Mouse (Mus musculus): Measurements from ENCODE around the gene Rdx. TPM values are rescaled to one million over a fixed set of nuclear protein-coding genes. Genes with fewer than 3 reads are reported as not detected.
A peak's percentile ranks its signal among the peaks of the same experiment; 100 is the strongest.

Gene Rdx
- 73.3 and 97.0 TPM in 2 replicates for total RNA-seq (2012; rRNA removed)

GRCm38 (mm10) chr9:52047129-52047820 lies at the start of gene Rdx:
Rdx (plus strand) TSS chr9:52047173.
- peak within 1 kb of the TSS; percentile 99 for H3K9ac ChIP-seq (ENCODE audit: insufficient read depth, low read depth, low read length, poor library complexity, severe bottlenecking)
- TF ChIP-seq MAFK (IDR thresholded peaks at IDR 0.05; ENCODE audit: insufficient read depth, low read depth, low read length): no peak
- 0 out of 4 replicates have a peak, but pooled peaks cover 0 to 2% of the 10 kb centered on the region in 2 experiments for H3K4me1 ChIP-seq (ENCODE audit: control insufficient read depth in 2 of 2, insufficient read depth in 2 of 2, low read length in 2 of 2, poor library complexity in 1 of 2)
- peak within 1 kb of the TSS; percentile 29; the same call in 1 of the 2 replicates for H3K27ac ChIP-seq (ENCODE audit: insufficient read depth, low read depth, low read length, poor library complexity, severe bottlenecking)
- no peaks in the 10 kb centered on the region for H3K9me3 ChIP-seq (ENCODE audit: control insufficient read depth, insufficient read depth, low read depth, low read length)
- no peaks in the 10 kb centered on the region for H3K36me3 ChIP-seq (ENCODE audit: control insufficient read depth, insufficient read depth, low read length, poor library complexity, severe bottlenecking)
- DNase-seq (ENCODE audit: low read depth, low spot score): peak; percentile 16
- H3K4me3 ChIP-seq (ENCODE audit: insufficient read depth in 1 of 2, low read depth in 1 of 2, low read length in 2 of 2, poor library complexity in 1 of 2, severe bottlenecking in 1 of 2): peak within 1 kb of the TSS; percentile 93 to 96
- in situ Hi-C loops (cut with MboI; ENCODE audit: low sequenced_read_pairs in 2 of 2, unreplicated experiment in 2 of 2): no loop called here

- Histone ChIP-seq H3K9me3 (ENCODE audit: control insufficient read depth, insufficient read depth, low read depth, low read length) (no peaks in the 10 kb centered on the region), H3K4me3 (ENCODE audit: insufficient read depth in 1 of 2, low read depth in 1 of 2, low read length in 2 of 2, poor library complexity in 1 of 2, severe bottlenecking in 1 of 2) (no peak overlapping the region), H3K36me3 (ENCODE audit: control insufficient read depth, insufficient read depth, low read length, poor library complexity, severe bottlenecking) (no peaks in the 10 kb centered on the region), H3K9ac (ENCODE audit: insufficient read depth, low read depth, low read length, poor library complexity, severe bottlenecking) (no peak overlapping the region), H3K27ac (ENCODE audit: insufficient read depth, low read depth, low read length, poor library complexity, severe bottlenecking) (no peak overlapping the region), H3K4me1 (ENCODE audit: control insufficient read depth in 2 of 2, insufficient read depth in 2 of 2, low read length in 2 of 2, poor library complexity in 1 of 2) (no peaks in the 10 kb centered on the region)
- TF ChIP-seq HCFC1 (IDR thresholded peaks at IDR 0.05; ENCODE audit: borderline replicate concordance, insufficient read depth, low read length): no peak
- TF ChIP-seq ZNF384 (IDR thresholded peaks at IDR 0.05; ENCODE audit: low read depth, low read length): no peak
- no peak for TF ChIP-seq MAFK (IDR thresholded peaks at IDR 0.05; ENCODE audit: insufficient read depth, low read depth, low read length)
- TF ChIP-seq ZC3H11A (IDR thresholded peaks at IDR 0.05; ENCODE audit: borderline replicate concordance, low read depth, low read length): no peak
- DNase-seq (ENCODE audit: low read depth, low spot score): no peak
- in situ Hi-C loops (cut with MboI; ENCODE audit: low sequenced_read_pairs in 2 of 2, unreplicated experiment in 2 of 2): no loop called here
Measured at GRCm38 (mm10) chr9:52003501-52003900, 43.5 kb upstream of the Rdx start.

GRCm38 (mm10) chr9:52007341-52007740 lies 39.6 kb upstream of the Rdx start:
- TF ChIP-seq ZC3H11A (IDR thresholded peaks at IDR 0.05; ENCODE audit: borderline replicate concordance, low read depth, low read length): no peak
- no peak for TF ChIP-seq CHD2 (IDR thresholded peaks at IDR 0.05; ENCODE audit: low read depth, low read length)
- no peak for TF ChIP-seq MAFK (IDR thresholded peaks at IDR 0.05; ENCODE audit: insufficient read depth, low read depth, low read length)
- no peak for TF ChIP-seq ZNF384 (IDR thresholded peaks at IDR 0.05; ENCODE audit: low read depth, low read length)
- TF ChIP-seq HCFC1 (IDR thresholded peaks at IDR 0.05; ENCODE audit: borderline replicate concordance, insufficient read depth, low read length): no peak
- in situ Hi-C loops (cut with MboI; ENCODE audit: low sequenced_read_pairs in 2 of 2, unreplicated experiment in 2 of 2): no loop called here
- DNase-seq (ENCODE audit: low read depth, low spot score): no peak
- no peak overlapping the region for H3K9ac ChIP-seq (ENCODE audit: insufficient read depth, low read depth, low read length, poor library complexity, severe bottlenecking)
- H3K36me3 ChIP-seq (ENCODE audit: control insufficient read depth, insufficient read depth, low read length, poor library complexity, severe bottlenecking): no peaks in the 10 kb centered on the region
- H3K27ac ChIP-seq (ENCODE audit: insufficient read depth, low read depth, low read length, poor library complexity, severe bottlenecking): no peak overlapping the region
- no peaks in the 10 kb centered on the region for H3K9me3 ChIP-seq (ENCODE audit: control insufficient read depth, insufficient read depth, low read depth, low read length)
- H3K4me1 ChIP-seq (ENCODE audit: control insufficient read depth in 2 of 2, insufficient read depth in 2 of 2, low read length in 2 of 2, poor library complexity in 1 of 2): no peaks in the 10 kb centered on the region
- H3K4me3 ChIP-seq (ENCODE audit: insufficient read depth in 1 of 2, low read depth in 1 of 2, low read length in 2 of 2, poor library complexity in 1 of 2, severe bottlenecking in 1 of 2): no peak overlapping the region

GRCm38 (mm10) chr9:52008511-52008910 lies 38.5 kb upstream of the Rdx start:
- TF ChIP-seq CHD2 (IDR thresholded peaks at IDR 0.05; ENCODE audit: low read depth, low read length) (no peak), HCFC1 (IDR thresholded peaks at IDR 0.05; ENCODE audit: borderline replicate concordance, insufficient read depth, low read length) (no peak), MAFK (IDR thresholded peaks at IDR 0.05; ENCODE audit: insufficient read depth, low read depth, low read length) (no peak), ZC3H11A (IDR thresholded peaks at IDR 0.05; ENCODE audit: borderline replicate concordance, low read depth, low read length) (no peak), ZNF384 (IDR thresholded peaks at IDR 0.05; ENCODE audit: low read depth, low read length) (no peak)
- Histone ChIP-seq H3K4me3 (ENCODE audit: insufficient read depth in 1 of 2, low read depth in 1 of 2, low read length in 2 of 2, poor library complexity in 1 of 2, severe bottlenecking in 1 of 2) (no peak overlapping the region), H3K27ac (ENCODE audit: insufficient read depth, low read depth, low read length, poor library complexity, severe bottlenecking) (no peak overlapping the region), H3K4me1 (ENCODE audit: control insufficient read depth in 2 of 2, insufficient read depth in 2 of 2, low read length in 2 of 2, poor library complexity in 1 of 2) (no peaks in the 10 kb centered on the region), H3K36me3 (ENCODE audit: control insufficient read depth, insufficient read depth, low read length, poor library complexity, severe bottlenecking) (no peaks in the 10 kb centered on the region), H3K9ac (ENCODE audit: insufficient read depth, low read depth, low read length, poor library complexity, severe bottlenecking) (no peak overlapping the region), H3K9me3 (ENCODE audit: control insufficient read depth, insufficient read depth, low read depth, low read length) (no peaks in the 10 kb centered on the region)
- in situ Hi-C loops (cut with MboI; ENCODE audit: low sequenced_read_pairs in 2 of 2, unreplicated experiment in 2 of 2): no loop called here
- DNase-seq (ENCODE audit: low read depth, low spot score): no peak

GRCm38 (mm10) chr9:52012311-52012710 lies 34.7 kb upstream of the Rdx start:
- Histone ChIP-seq H3K9ac (ENCODE audit: insufficient read depth, low read depth, low read length, poor library complexity, severe bottlenecking) (no peak overlapping the region), H3K36me3 (ENCODE audit: control insufficient read depth, insufficient read depth, low read length, poor library complexity, severe bottlenecking) (no peaks in the 10 kb centered on the region), H3K27ac (ENCODE audit: insufficient read depth, low read depth, low read length, poor library complexity, severe bottlenecking) (no peak overlapping the region), H3K4me1 (ENCODE audit: control insufficient read depth in 2 of 2, insufficient read depth in 2 of 2, low read length in 2 of 2, poor library complexity in 1 of 2) (no peaks in the 10 kb centered on the region), H3K9me3 (ENCODE audit: control insufficient read depth, insufficient read depth, low read depth, low read length) (no peaks in the 10 kb centered on the region), H3K4me3 (ENCODE audit: insufficient read depth in 1 of 2, low read depth in 1 of 2, low read length in 2 of 2, poor library complexity in 1 of 2, severe bottlenecking in 1 of 2) (no peak overlapping the region)
- in situ Hi-C loops (cut with MboI; ENCODE audit: low sequenced_read_pairs in 2 of 2, unreplicated experiment in 2 of 2): no loop called here
- no peak for DNase-seq (ENCODE audit: low read depth, low spot score)
- no peak for TF ChIP-seq MAFK (IDR thresholded peaks at IDR 0.05; ENCODE audit: insufficient read depth, low read depth, low read length)
- no peak for TF ChIP-seq ZC3H11A (IDR thresholded peaks at IDR 0.05; ENCODE audit: borderline replicate concordance, low read depth, low read length)
- no peak for TF ChIP-seq CHD2 (IDR thresholded peaks at IDR 0.05; ENCODE audit: low read depth, low read length)
- no peak for TF ChIP-seq HCFC1 (IDR thresholded peaks at IDR 0.05; ENCODE audit: borderline replicate concordance, insufficient read depth, low read length)
- no peak for TF ChIP-seq ZNF384 (IDR thresholded peaks at IDR 0.05; ENCODE audit: low read depth, low read length)

All from ES-E14 (cell line).